17 mouse cellular contexts compared by ENCODE assay signal in the genomic region with DNA sequence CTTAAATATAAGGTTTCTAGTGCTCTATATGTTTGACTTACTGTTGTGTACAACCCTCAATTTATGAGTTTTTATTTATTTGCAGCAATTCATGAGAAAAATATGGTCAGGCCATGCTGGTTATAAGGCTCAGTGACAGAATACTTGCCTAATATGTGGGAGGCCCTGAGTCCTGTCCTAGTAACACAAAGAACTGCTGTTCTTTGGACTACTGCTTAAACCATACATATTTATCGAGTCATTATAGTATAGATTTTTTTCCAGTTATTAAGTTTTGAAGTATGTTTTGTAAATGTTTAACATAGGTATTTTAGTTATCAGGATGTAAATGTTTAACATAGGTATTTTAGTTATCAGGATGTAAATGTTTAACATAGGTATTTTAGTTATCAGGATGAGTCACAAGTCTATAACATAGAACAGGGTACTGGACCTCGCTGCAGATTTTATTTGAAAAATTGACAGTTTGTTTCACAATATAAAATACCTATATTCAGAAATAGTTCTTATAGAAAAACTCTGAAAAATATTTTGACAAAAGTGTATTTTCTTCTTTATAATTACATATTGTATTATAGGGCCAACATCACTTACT.
"Had no signal": no experiment of that assay in that cellular context is flagged by ENCODE, and none has a peak within 500 bp of the region (broad histone marks: within the 10 kb centered on the region; RNA-seq: fewer than 3 reads in every experiment).

No protein-coding gene starts in this region.

- H3K9me3 ChIP-seq: midbrain, embryonic 10.5 days; midbrain, embryonic 12.5 days; neural tube, embryonic 13.5 days; neural tube, embryonic 15.5 days had no signal

- H3K4me3 ChIP-seq: midbrain, embryonic 10.5 days; midbrain, embryonic 12.5 days; myocyte; neural tube, embryonic 13.5 days; neural tube, embryonic 15.5 days had no signal

- H3K9ac ChIP-seq: liver, embryonic 14.5 days; lung, embryonic 14.5 days; midbrain, embryonic 12.5 days; neural tube, embryonic 13.5 days; neural tube, embryonic 15.5 days had no signal

- H3K4me2 ChIP-seq: lung, embryonic 14.5 days; midbrain, embryonic 12.5 days; neural tube, embryonic 13.5 days; neural tube, embryonic 15.5 days had no signal

- H3K4me1 ChIP-seq: midbrain, embryonic 12.5 days; neural tube, embryonic 13.5 days; neural tube, embryonic 15.5 days had no signal

- H3K36me3 ChIP-seq: midbrain, embryonic 10.5 days; midbrain, embryonic 12.5 days; neural tube, embryonic 13.5 days; neural tube, embryonic 15.5 days had no signal

- DNase-seq: lung, adult 18-20 months; lung, embryonic 14.5 days; lung, postnatal 10 days; lung, postnatal 4 days; midbrain, embryonic 14.5 days; retina, postnatal 1 day; right cerebral cortex, adult 18-20 months; right cerebral cortex, postnatal 14 days; thymus, adult 2 months; thymus, postnatal 25 days had no signal

- ATAC-seq: midbrain, embryonic 16.5 days had no signal

- H3K27ac ChIP-seq: liver, embryonic 14.5 days; midbrain, embryonic 10.5 days; midbrain, embryonic 12.5 days; neural tube, embryonic 13.5 days; neural tube, embryonic 15.5 days had no signal

- H3K27me3 ChIP-seq: midbrain, embryonic 12.5 days; neural tube, embryonic 13.5 days; neural tube, embryonic 15.5 days had no signal
